Mouse (Mus musculus) frontal cortex, adult (tissue): ENCODE results near the gene Olfr720.

ENCODE experiments used
- ATAC-seq: cut with Nextera tagmentation; 2 replicates; pipeline ENCODE4 v1.9.2; 2017; ENCODE audit warnings: mild to moderate bottlenecking, moderate library complexity, mixed read lengths; ENCODE audit not compliant: low TSS enrichment

Olfr720 gene

DNA sequence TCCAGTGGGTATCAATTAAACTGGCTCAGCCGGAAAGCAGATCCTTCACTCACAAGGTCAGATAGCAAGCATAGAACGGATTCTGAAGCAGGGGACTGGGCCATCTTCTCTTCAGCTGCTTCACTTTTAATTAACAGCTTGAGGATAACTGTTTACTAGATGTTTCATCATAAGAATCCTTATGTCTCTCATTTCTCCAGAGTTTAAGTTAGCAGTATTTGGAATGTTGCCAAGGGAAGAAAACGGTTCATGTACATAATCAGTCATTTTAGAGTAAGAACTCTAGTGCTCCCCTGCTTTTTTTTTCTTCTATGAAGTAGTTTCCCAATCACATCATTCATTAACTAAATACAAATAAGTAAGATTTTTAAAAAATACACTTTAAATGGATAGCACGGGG is at the start of gene Olfr720:
Olfr720 (minus strand) TSS at position 101 of the 400 bp plus-strand sequence.
- no peak for ATAC-seq
